ENCODE assay signal across 9 mouse cellular contexts in genomic region chr13:23412211-23412629, GRCm38 (mm10). TPM values are rescaled to one million over a fixed set of nuclear protein-coding genes. Genes with fewer than 3 reads are reported as not detected.
DNase-seq lines count a peak whose midpoint lies in the region; ATAC-seq and TF ChIP-seq lines count a peak whose summit lies in the region.
"Had no signal": no experiment of that assay in that cellular context is flagged by ENCODE, and none has a peak within 500 bp of the region (broad histone marks: within the 10 kb centered on the region; RNA-seq: fewer than 3 reads in every experiment).

No protein-coding gene starts in this region.

- H3K27ac ChIP-seq in heart, embryonic 10.5 days = peak overlapping the region; percentile 47; the same call in 1 of the 2 replicates
- H3K27ac ChIP-seq in cortical plate, adult 2 months (ENCODE audit: insufficient read depth, low read length) = no peak overlapping the region
- H3K27ac ChIP-seq in hindbrain, embryonic 14.5 days = no peak overlapping the region
- no peak overlapping the region for H3K27ac ChIP-seq in stomach, postnatal 0 days (replicated peaks)

- TF ChIP-seq POLR2A in cortical plate, adult 2 months (IDR thresholded peaks at IDR 0.05; ENCODE audit: extremely low read depth, insufficient read depth, low read length) = no peak

- TF ChIP-seq CTCF in E14TG2a.4 (conservative IDR thresholded peaks at IDR 0.05; ENCODE audit: low read length) = no peak
- TF ChIP-seq CTCF in cortical plate, adult 2 months (IDR thresholded peaks at IDR 0.05; ENCODE audit: extremely low read depth, insufficient read depth, low read length) = no peak
- TF ChIP-seq CTCF in stomach, postnatal 0 days (IDR thresholded peaks at IDR 0.05; ENCODE audit: low read depth) = no peak

- H3K4me1 ChIP-seq in heart, embryonic 10.5 days = peaks cover 5% of the 10 kb centered on the region; the same call in 1 of the 2 replicates
- H3K4me1 ChIP-seq in E14TG2a.4 (replicated peaks; ENCODE audit: low read depth, low read length) = peaks cover 47% of the 10 kb centered on the region
- H3K4me1 ChIP-seq in cortical plate, adult 2 months (ENCODE audit: control insufficient read depth, insufficient read depth, low read length) = no peaks in the 10 kb centered on the region
- peaks cover 9% of the 10 kb centered on the region for H3K4me1 ChIP-seq in hindbrain, embryonic 14.5 days (replicated peaks; ENCODE audit: control insufficient read depth, insufficient read depth, low read length)
- H3K4me1 ChIP-seq in stomach, postnatal 0 days (replicated peaks; ENCODE audit: control insufficient read depth, insufficient read depth) = no peaks in the 10 kb centered on the region

- intact Hi-C loops in heart, postnatal 36 days (cut with DNase I) = loop anchor here (1.0 kb wide), 1 partner anchor 11 kb away; no protein-coding TSS in a partner anchor

- peak overlapping the region; percentile 65 for H3K4me3 ChIP-seq in heart, embryonic 10.5 days
- peak overlapping the region; percentile 82 for H3K4me3 ChIP-seq in E14TG2a.4 (replicated peaks; ENCODE audit: low read length)
- H3K4me3 ChIP-seq in cortical plate, adult 2 months (ENCODE audit: insufficient read depth, low read length) = peak overlapping the region; percentile 75
- H3K4me3 ChIP-seq in hindbrain, embryonic 14.5 days (replicated peaks; ENCODE audit: low read length) = peak overlapping the region; percentile 38
- H3K4me3 ChIP-seq in stomach, postnatal 0 days (ENCODE audit: low read depth, low read length) = peak overlapping the region; percentile 30

- H3K4me2 ChIP-seq in hindbrain, embryonic 14.5 days (replicated peaks) = peak overlapping the region; percentile 63
- peak overlapping the region; percentile 51 for H3K4me2 ChIP-seq in stomach, postnatal 0 days (replicated peaks; ENCODE audit: low read depth)

- H3K9ac ChIP-seq in hindbrain, embryonic 14.5 days = peak overlapping the region; percentile 53
- no peak overlapping the region for H3K9ac ChIP-seq in stomach, postnatal 0 days (ENCODE audit: low read length)

- DNase-seq in heart, embryonic 10.5 days (ENCODE audit: low spot score) = no peak
- DNase-seq in heart, postnatal 36 days = no peak
- no peak for DNase-seq in hindbrain, embryonic 14.5 days (ENCODE audit: low spot score)
- DNase-seq in stomach, postnatal 0 days (ENCODE audit: low spot score) = no peak
- no peak for DNase-seq in frontal cortex, postnatal 14 days (ENCODE audit: low spot score in 2 of 2)

- ATAC-seq in hindbrain, embryonic 14.5 days (ENCODE audit: low FRiP score) = peak; percentile 34; the same call in 1 of the 2 replicates
- ATAC-seq in megakaryocyte-erythroid progenitor cell, adult 5-6 weeks (replicated peaks; ENCODE audit: low FRiP score, low TSS enrichment, poor library complexity, severe bottlenecking) = peak; percentile 39
- ATAC-seq in stomach, postnatal 0 days (ENCODE audit: low FRiP score, low TSS enrichment) = no peak
- ATAC-seq: Patski had no signal

- under 1% methylated on average over 20 of the region's 20 CpGs for WGBS in heart, embryonic 10.5 days
- under 1% methylated on average over 20 of the region's 20 CpGs for WGBS in hindbrain, embryonic 14.5 days
- WGBS in stomach, postnatal 0 days = 1% methylated on average over 20 of the region's 20 CpGs

- H3K9me3 ChIP-seq in heart, embryonic 10.5 days = no peaks in the 10 kb centered on the region
- no peaks in the 10 kb centered on the region for H3K9me3 ChIP-seq in E14TG2a.4 (ENCODE audit: low read length)
- no peaks in the 10 kb centered on the region for H3K9me3 ChIP-seq in hindbrain, embryonic 14.5 days (ENCODE audit: control insufficient read depth, low read length)
- H3K9me3 ChIP-seq in stomach, postnatal 0 days (ENCODE audit: control insufficient read depth, low read length) = no peaks in the 10 kb centered on the region

- no peak for TF ChIP-seq EP300 in stomach, postnatal 0 days (optimal IDR thresholded peaks at IDR 0.05)

- no peaks in the 10 kb centered on the region for H3K27me3 ChIP-seq in heart, embryonic 10.5 days (ENCODE audit: insufficient read depth, poor library complexity, severe bottlenecking)
- H3K27me3 ChIP-seq in E14TG2a.4 (ENCODE audit: insufficient read depth, low read length) = peaks cover 34% of the 10 kb centered on the region
- H3K27me3 ChIP-seq in hindbrain, embryonic 14.5 days (ENCODE audit: control insufficient read depth, insufficient read depth, low read length) = peaks cover 48% of the 10 kb centered on the region
- no peaks in the 10 kb centered on the region for H3K27me3 ChIP-seq in stomach, postnatal 0 days (ENCODE audit: control insufficient read depth, insufficient read depth, low read length)

- H3K36me3 ChIP-seq in heart, embryonic 10.5 days = no peaks in the 10 kb centered on the region
- H3K36me3 ChIP-seq in E14TG2a.4 (ENCODE audit: insufficient read depth, low read length) = peaks cover 6% of the 10 kb centered on the region; the same call in 1 of the 2 replicates
- H3K36me3 ChIP-seq in hindbrain, embryonic 14.5 days (replicated peaks; ENCODE audit: control insufficient read depth, insufficient read depth) = peaks cover 5% of the 10 kb centered on the region; the same call in 1 of the 2 replicates
- H3K36me3 ChIP-seq in stomach, postnatal 0 days (ENCODE audit: control insufficient read depth, insufficient read depth, low read length) = no peaks in the 10 kb centered on the region

RNA-seq across cellular contexts. Expression of gene Abt1, which starts 11.4 kb away (rescaled TPM):
- polyA plus RNA-seq in heart, embryonic 10.5 days (2016; fragmentation: Nextera tagmentation; extraction: Ambion mirVana) = 10.1 and 13.0 TPM in 2 replicates
- 1 to 10 TPM; 4.3 TPM for total RNA-seq in heart, postnatal 36 days (2021)
- 7.8 and 8.3 TPM in 2 replicates for polyA plus RNA-seq in cortical plate, adult 2 months (2012; rRNA removed)
- 8.5 and 8.9 TPM in 2 replicates for polyA plus RNA-seq in hindbrain, embryonic 14.5 days (2014; fragmentation: Nextera tagmentation; extraction: Ambion mirVana)
- total RNA-seq in megakaryocyte-erythroid progenitor cell, adult 5-6 weeks (2014; fragmentation: Nextera tagmentation) = 8.0 and 10.7 TPM in 2 replicates
- total RNA-seq in megakaryocyte-erythroid progenitor cell, adult 5-6 weeks (2017) = 12.8 and 13.7 TPM in 2 replicates
- 7.1 and 7.4 TPM in 2 replicates for polyA plus RNA-seq in stomach, postnatal 0 days (2015; fragmentation: Nextera tagmentation; extraction: Ambion mirVana)

RNA-seq across cellular contexts. Expression of gene Zfp322a, which starts 43.2 kb away (rescaled TPM):
- polyA plus RNA-seq in heart, embryonic 10.5 days (2016; fragmentation: Nextera tagmentation; extraction: Ambion mirVana) = 39.0 and 42.2 TPM in 2 replicates
- total RNA-seq in heart, postnatal 36 days (2021) = 10 to 100 TPM; 13.6 to 16.5 TPM
- polyA plus RNA-seq in cortical plate, adult 2 months (2012; rRNA removed) = 14.3 and 14.8 TPM in 2 replicates
- polyA plus RNA-seq in hindbrain, embryonic 14.5 days (2014; fragmentation: Nextera tagmentation; extraction: Ambion mirVana) = 48.8 and 52.0 TPM in 2 replicates
- total RNA-seq in megakaryocyte-erythroid progenitor cell, adult 5-6 weeks (2014; fragmentation: Nextera tagmentation) = 16.0 and 23.2 TPM in 2 replicates
- 64.7 and 75.8 TPM in 2 replicates for total RNA-seq in megakaryocyte-erythroid progenitor cell, adult 5-6 weeks (2017)
- polyA plus RNA-seq in stomach, postnatal 0 days (2015; fragmentation: Nextera tagmentation; extraction: Ambion mirVana) = 18.1 and 18.9 TPM in 2 replicates

RNA-seq across cellular contexts. Expression of gene Btn1a1, which starts 53.5 kb away (rescaled TPM):
- polyA plus RNA-seq in heart, embryonic 10.5 days (2016; fragmentation: Nextera tagmentation; extraction: Ambion mirVana) = 0.04 and 0.96 TPM in 2 replicates
- total RNA-seq in heart, postnatal 36 days (2021) = not detected
- 0.04 and 0.06 TPM in 2 replicates for polyA plus RNA-seq in cortical plate, adult 2 months (2012; rRNA removed)
- polyA plus RNA-seq in hindbrain, embryonic 14.5 days (2014; fragmentation: Nextera tagmentation; extraction: Ambion mirVana) = 0.05 TPM in 1 of 2 replicates, not detected in the other
- total RNA-seq in megakaryocyte-erythroid progenitor cell, adult 5-6 weeks (2014; fragmentation: Nextera tagmentation) = not detected in 2 replicates
- total RNA-seq in megakaryocyte-erythroid progenitor cell, adult 5-6 weeks (2017) = not detected in 2 replicates
- 0.05 TPM in 1 of 2 replicates, not detected in the other for polyA plus RNA-seq in stomach, postnatal 0 days (2015; fragmentation: Nextera tagmentation; extraction: Ambion mirVana)

Comparison
In these comparisons a context has a peak if more than half of its experiments do, and no peak if none do; other contexts are left out.
1. H3K4me3 ChIP-seq: peak in every context shown above with its lines; median percentile 82 in E14TG2a.4; 75 in cortical plate, adult 2 months; 65 in heart, embryonic 10.5 days; 38 in hindbrain, embryonic 14.5 days; 30 in stomach, postnatal 0 days.